Mouse (Mus musculus): ENCODE measurements around the gene Bcl2l14.

DNA sequence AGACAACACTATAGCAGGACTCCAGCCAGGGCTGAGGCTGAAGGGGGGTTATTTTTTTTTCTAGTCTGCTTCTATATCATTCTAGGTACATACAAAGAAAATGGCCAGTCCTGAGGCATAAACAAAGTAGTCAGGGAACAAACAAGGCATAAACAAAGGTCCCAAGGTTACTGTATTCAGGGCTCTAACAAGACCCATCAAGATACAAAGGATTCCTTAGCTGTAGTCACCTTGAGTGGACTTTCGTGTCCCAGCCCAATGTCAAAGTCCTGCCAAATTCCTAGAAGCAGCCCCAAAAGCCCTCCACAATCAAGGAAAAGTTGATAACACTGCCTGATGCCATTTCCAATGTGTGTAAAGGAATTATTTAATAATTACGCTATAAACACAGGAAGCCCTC, 5.3 kb upstream of the Bcl2l14 start:
- TF ChIP-seq GATA1 (IDR thresholded peaks at IDR 0.05; ENCODE audit: borderline replicate concordance, low read length) (no peak), FLI1 (IDR thresholded peaks at IDR 0.05; ENCODE audit: low read length) (no peak)

Measured in megakaryocyte, embryonic 14.5 days (primary cell).